Mouse (Mus musculus) testis, adult 2 months (tissue): ENCODE results near the gene Cxcl9. TPM values are rescaled to one million over a fixed set of nuclear protein-coding genes. Genes with fewer than 3 reads are reported as not detected.

ENCODE experiments used
- H3K27ac ChIP-seq: fragments of 200-500 bp; 2 replicates; pipeline ENCODE4 v1.5.1; 2012; ENCODE audit warnings: low read depth, low read length; ENCODE audit not compliant: control insufficient read depth, insufficient read depth
- H3K27me3 ChIP-seq: fragments of 200-500 bp; 2 replicates; pipeline ENCODE4 v1.6.1; 2012; ENCODE audit warnings: mild to moderate bottlenecking, low read length, moderate library complexity; ENCODE audit not compliant: control insufficient read depth, insufficient read depth
- H3K36me3 ChIP-seq: fragments of 200-500 bp; 2 replicates; pipeline ENCODE4 v1.6.1; 2012; ENCODE audit warnings: mild to moderate bottlenecking, low read length; ENCODE audit not compliant: control insufficient read depth, insufficient read depth
- H3K4me1 ChIP-seq: fragments of 200-500 bp; 2 replicates; pipeline ENCODE4 v1.6.1; 2012; ENCODE audit warnings: low read length; ENCODE audit not compliant: control insufficient read depth, insufficient read depth
- H3K4me3 ChIP-seq: fragments of 200-500 bp; 2 replicates; pipeline ENCODE4 v1.5.1; 2012; ENCODE audit warnings: low read depth, mild to moderate bottlenecking, low read length, moderate library complexity, mixed read lengths; ENCODE audit not compliant: control insufficient read depth
- CTCF ChIP-seq: fragments of 200-500 bp; IDR thresholded peaks from 2 replicates; pipeline ENCODE4 v1.5.1; 2012; ENCODE audit warnings: low read depth, mild to moderate bottlenecking, inconsistent platforms, low read length, moderate library complexity; ENCODE audit not compliant: control insufficient read depth, insufficient read depth, insufficient replicate concordance
- POLR2A ChIP-seq: fragments of 200-500 bp; IDR thresholded peaks from 2 replicates; pipeline ENCODE4 v1.6.1; 2012; ENCODE audit warnings: low read depth, mild to moderate bottlenecking, inconsistent platforms, low read length, moderate library complexity; ENCODE audit not compliant: control insufficient read depth
- polyA plus RNA-seq: library from polyadenylated mRNA; depleted of rRNA; stranded (reverse); fragments of >200 nt; gene quantifications from 2 replicates; pipeline ENCODE4 v1.2.3, GENCODE M21; 2012

Gene Cxcl9
- polyA plus RNA-seq, 1 experiment = 0.25 TPM

- Histone ChIP-seq H3K36me3 (no peaks in the 10 kb centered on the region; the same call in 1 of the 2 replicates), H3K27ac (no peak overlapping the region), H3K4me1 (no peaks in the 10 kb centered on the region), H3K27me3 (no peaks in the 10 kb centered on the region), H3K4me3 (no peak overlapping the region)
- TF ChIP-seq CTCF (no peak), POLR2A (no peak)
These were observed 12.7 kb upstream of the Cxcl9 start for GRCm38 (mm10) chr5:92340606-92341005.

GRCm38 (mm10) chr5:92336743-92337142, 8.9 kb upstream of the Cxcl9 start:
- Histone ChIP-seq H3K4me3 (no peak overlapping the region), H3K27ac (no peak overlapping the region), H3K36me3 (no peaks in the 10 kb centered on the region), H3K4me1 (peaks cover 4% of the 10 kb centered on the region), H3K27me3 (no peaks in the 10 kb centered on the region)
- no peak for TF ChIP-seq POLR2A
- TF ChIP-seq CTCF = no peak

GRCm38 (mm10) chr5:92332359-92332840, 4.5 kb upstream of the Cxcl9 start:
- Histone ChIP-seq H3K27ac (peak overlapping the region; percentile 85), H3K4me3 (peak overlapping the region; percentile 94), H3K36me3 (no peaks in the 10 kb centered on the region), H3K4me1 (peaks cover 11% of the 10 kb centered on the region), H3K27me3 (no peaks in the 10 kb centered on the region)
- TF ChIP-seq POLR2A (no peak), CTCF (no peak)

DNA sequence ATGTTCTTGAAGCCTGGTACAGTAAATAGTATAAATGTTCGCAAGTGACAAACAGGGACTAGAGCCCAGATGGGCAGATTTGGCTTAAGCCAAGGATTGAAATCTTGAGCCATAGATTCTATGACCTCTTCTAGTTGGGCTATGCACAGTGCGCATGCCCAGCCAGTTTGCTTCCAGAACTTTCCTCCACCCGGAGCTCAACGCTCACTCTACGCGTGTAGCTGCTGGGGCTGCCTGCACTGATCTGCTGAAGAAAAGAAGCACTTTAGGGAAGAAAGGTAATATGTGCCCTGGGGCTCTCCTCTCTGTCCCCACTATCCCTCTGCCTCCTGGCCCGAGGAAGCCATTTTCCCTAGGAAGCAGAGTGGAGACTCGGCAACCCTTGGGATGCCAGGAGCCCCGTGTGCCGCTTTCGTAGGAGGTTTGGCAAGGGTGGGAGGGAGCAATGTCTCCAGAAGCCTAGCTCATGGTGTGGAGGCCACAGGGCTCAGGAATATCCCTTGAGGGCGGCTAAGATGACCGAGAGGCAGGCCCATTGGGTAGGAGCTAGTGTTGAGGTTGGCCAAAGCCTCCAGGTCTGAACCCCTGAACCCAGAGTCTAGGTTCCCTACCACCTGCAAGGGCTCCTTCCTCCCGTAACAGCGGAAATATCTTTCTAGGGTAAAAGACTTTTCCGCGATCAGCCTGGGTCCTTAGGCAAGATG, 3.9 kb upstream of the Cxcl9 start, which contains the start of gene Art3:
Art3 (plus strand) TSS at position 193 of the 704 bp plus-strand sequence.
- TF ChIP-seq CTCF (no peak), POLR2A (peak; percentile 95)
- Histone ChIP-seq H3K36me3 (no peaks in the 10 kb centered on the region), H3K4me3 (peak within 1 kb of the TSS; percentile 94), H3K4me1 (peaks cover 11% of the 10 kb centered on the region), H3K27ac (peak within 1 kb of the TSS; percentile 85), H3K27me3 (no peaks in the 10 kb centered on the region)

DNA sequence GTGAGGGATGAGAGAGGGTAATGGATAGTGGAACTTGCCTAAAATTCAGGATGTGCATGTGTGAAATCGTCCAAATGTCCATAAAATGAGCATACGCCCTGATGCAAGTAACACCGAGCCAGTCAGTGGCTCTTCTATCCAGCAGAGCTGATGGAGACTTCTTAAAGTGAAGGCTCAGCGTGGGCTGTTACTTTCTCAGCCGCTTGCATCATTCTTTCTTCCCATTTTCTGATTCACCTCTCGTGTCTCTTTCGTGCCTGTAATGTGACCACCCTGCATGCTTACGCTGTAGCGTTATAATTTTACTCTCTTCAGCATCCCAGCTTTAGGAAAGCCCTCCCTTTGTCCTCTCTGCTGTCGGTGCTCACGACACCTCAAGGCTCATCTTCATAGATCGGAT, 3.2 kb upstream of the Cxcl9 start:
- H3K27me3 ChIP-seq = no peaks in the 10 kb centered on the region
- TF ChIP-seq CTCF = no peak
- TF ChIP-seq POLR2A = no peak
- H3K4me3 ChIP-seq = peak overlapping the region; percentile 47
- H3K27ac ChIP-seq = 0 out of 2 replicates have a peak overlapping the region, but pooled peaks have one; percentile 16
- H3K4me1 ChIP-seq = peaks cover 11% of the 10 kb centered on the region
- H3K36me3 ChIP-seq = no peaks in the 10 kb centered on the region

- TF ChIP-seq POLR2A (no peak), CTCF (no peak)
- Histone ChIP-seq H3K4me3 (no peak overlapping the region), H3K4me1 (peaks cover 8% of the 10 kb centered on the region), H3K36me3 (no peaks in the 10 kb centered on the region), H3K27ac (no peak overlapping the region), H3K27me3 (no peaks in the 10 kb centered on the region)
These were observed 512 bp downstream of the Cxcl9 start for GRCm38 (mm10) chr5:92327367-92327766.

DNA sequence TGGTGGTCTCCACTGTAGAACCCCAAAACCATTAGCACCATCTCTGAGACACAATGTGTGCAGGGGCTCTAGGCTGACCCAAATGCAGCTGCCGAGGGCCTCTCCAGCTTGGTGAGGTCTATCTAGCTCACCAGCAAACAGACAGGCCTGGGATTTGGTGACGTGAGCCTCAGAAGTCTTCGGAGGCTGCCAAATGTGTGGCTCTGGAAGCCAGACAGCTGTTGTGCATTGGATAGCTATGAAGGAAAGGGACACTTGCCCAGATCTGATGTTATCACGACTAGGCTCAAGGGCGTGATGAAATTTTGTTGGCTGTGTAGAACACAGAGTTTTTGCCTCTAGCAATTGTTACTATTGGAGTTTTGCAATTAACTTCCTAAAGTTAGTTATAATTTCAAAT, 4.6 kb downstream of the Cxcl9 start:
- Histone ChIP-seq H3K27ac (no peak overlapping the region), H3K27me3 (no peaks in the 10 kb centered on the region), H3K4me3 (no peak overlapping the region), H3K36me3 (no peaks in the 10 kb centered on the region), H3K4me1 (no peaks in the 10 kb centered on the region)
- TF ChIP-seq POLR2A = no peak
- no peak for TF ChIP-seq CTCF
